Mouse (Mus musculus) retina, postnatal 7 days (tissue): ENCODE measurements around the gene Gemin2.
A peak's percentile ranks its signal among the peaks of the same experiment; 100 is the strongest.
"Not testable (repeated sequence)": the region's sequence is repeated elsewhere in the genome, so short reads cannot be mapped to it uniquely, and the experiment has no call there.

ENCODE experiments used
- DNase-seq: peaks from one replicate; pipeline ENCODE4 v3.0.0-alpha.2; 2012; ENCODE audit warnings: low read depth, low spot score

Gene Gemin2

DNA sequence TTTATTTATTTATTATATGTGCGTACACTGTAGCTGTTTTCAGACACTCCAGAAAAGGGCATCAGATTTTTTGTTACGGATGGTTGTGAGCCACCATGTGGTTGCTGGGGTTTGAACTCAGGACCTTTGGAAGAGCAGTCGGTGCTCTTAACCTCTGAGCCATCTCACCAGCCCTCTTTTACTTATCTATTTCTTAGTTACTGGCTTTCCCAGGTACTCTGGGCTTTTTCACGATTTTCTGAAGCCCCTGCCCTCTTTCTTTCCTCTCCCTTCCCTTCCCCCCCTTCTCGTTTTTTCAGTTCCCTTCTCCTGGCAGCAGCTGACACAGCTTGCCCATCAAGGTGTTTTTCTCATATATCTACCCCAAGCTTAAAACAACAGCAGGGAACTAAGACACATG lies 45.0 kb downstream of the Gemin2 start:
- not testable (repeated sequence) for DNase-seq

DNA sequence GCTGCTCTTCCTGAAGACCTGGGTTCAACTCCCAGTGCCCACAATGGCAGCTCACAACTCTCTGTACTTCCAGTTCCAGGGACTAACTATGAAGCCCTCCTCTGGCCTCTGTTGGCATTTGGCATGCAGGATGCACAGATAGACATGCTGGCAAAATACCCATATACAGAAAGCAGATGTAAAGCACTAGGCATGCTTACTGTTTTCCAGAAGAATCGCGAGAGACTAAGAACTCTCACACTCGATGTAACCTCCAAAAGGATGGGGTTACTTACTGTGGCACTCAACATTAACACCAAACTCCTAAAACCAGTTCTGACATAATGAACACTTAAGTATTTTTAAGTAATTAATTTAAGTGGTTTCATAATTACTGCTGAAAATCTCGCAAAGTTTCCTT lies 47.1 kb downstream of the Gemin2 start:
- no peak for DNase-seq

DNA sequence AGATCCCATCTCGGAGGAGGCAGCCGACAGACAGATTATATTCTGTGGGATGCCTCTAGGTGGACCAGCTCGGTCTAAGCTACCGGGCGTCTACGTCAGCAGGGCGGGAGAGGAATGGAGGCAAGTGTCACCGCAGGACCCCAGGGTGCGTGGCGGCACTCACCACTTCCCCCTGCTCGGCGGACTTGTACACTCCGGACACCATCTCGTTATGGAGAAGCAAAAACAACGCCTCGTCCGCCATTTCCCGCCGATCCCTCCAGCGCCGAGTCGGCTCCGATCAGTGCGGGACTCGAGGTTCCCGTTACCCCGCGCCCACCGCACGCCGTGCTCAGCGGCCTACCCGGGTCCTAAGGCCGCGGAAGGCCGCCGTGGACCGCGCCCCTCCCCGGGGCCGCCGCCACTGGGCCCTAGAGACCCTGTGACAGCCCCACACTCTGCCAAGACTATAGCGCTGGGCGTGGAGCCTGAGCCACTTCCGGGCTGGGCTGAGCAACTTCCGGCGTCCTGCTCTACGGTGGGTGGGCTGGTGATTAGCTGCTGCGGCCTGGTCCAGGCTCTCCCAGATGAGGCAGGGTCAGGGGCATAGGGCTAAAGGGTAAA lies 47.9 kb downstream of the Gemin2 start, which contains the start of gene Trappc6b:
Trappc6b (minus strand) TSS at position 480 of the 603 bp plus-strand sequence.
- DNase-seq: peak; percentile 62

DNA sequence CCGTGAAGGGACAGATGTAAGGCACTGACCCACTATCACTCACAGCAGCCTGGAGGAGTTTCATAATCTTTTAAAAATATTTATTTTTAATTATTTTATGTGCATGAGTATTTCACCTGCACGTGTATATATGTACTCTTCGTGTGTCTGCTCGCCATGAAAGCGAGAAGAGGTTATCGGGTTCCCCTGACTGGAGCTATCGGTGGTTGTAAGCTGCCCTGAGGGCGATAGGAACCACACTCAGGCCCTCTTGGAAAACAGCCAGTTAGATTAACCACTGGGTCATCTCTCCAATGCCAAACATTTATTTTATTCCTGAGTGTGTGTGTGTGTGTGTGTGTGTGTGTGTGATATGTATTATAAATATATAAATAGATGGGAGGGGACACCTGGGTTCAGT lies 51.6 kb downstream of the Gemin2 start:
- no peak for DNase-seq

DNA sequence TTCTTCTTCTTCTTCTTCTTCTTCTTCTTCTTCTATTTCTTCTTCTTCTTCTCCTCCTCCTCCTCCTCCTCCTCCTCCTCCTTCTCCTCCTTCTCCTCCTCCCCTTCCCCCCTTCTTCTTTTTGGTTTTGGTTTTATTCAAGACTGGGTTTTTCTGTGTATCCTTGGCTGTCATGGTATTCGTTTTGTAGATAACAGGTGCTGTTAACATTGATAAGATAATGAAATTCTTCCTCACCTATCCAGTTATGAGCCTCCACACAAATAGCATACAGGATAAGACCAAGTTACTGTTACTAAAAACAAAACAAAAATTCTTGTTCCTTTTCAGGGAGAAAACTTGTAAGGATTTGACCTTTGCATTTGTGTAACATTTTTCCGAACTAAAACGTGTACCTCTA lies 52.6 kb downstream of the Gemin2 start:
- no peak for DNase-seq

DNA sequence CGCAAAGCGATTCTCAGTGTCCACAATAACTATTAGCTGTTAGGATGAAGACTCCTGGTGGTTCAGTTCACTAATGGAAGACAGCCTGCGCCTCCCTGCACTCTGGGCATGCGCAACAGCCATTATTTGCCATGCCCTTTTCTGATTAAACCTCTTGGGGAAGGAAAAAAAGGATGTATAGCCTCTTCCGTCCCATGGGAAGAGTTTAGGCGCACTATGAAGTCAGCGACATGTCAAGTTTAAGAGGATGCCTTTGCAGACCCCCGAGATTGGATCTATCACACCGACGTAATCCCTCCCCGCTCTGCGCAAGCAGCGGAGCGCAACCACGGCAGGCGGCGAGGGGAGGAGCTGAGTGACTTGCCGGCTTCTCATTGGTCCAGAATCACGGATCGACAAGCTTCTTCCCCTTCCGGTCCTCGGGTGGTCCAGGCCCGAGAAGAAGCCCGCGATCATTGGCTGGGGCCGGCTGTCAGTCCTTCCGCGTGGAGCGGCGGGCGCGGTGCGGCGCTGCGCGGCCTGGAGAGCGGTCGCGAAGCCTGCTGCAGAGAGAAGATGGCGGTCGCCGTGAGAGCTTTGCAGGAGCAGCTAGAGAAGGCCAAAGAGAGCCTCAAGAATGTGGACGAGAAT lies 53.4 kb downstream of the Gemin2 start, which contains the start of gene Pnn:
Pnn (plus strand) TSS at position 437 of the 630 bp plus-strand sequence.
- DNase-seq: peak; percentile 94

DNA sequence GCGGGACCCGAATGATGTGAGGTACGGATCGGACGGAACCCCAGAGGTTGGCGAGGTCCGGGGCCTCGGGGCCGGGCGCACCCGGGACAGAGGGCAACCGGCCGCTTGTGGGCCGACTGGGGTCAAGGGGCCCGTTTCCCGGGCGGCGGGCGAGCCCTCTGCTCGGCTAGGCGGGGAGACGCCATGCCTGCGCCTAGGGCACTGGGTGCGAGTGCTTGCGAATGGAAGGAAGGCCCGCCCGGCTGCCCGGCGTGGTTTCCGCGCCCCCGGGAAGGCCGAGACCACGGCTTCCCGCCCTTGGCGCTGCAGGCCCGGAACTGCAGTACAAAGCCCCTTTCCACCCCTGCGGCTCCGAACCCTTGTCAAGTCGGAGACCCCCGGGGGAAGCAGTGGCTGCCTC lies 53.9 kb downstream of the Gemin2 start:
- no peak for DNase-seq

DNA sequence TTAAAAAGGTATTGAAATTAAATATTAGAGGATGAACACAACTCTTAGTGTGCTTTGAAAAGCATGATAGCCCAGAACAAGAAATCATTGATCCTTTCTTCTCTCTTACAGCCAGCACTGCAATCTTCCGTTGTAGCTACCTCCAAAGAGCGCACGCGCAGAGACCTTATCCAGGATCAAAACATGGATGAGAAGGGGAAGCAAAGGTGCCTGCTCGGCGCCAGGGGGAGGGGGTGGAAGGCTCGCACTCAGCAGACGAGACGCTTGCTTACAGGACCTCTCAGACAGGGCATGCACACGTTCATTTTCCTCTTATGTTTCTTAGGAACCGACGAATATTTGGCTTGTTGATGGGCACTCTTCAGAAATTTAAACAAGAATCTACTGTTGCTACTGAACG lies 55.6 kb downstream of the Gemin2 start:
- DNase-seq: no peak

DNA sequence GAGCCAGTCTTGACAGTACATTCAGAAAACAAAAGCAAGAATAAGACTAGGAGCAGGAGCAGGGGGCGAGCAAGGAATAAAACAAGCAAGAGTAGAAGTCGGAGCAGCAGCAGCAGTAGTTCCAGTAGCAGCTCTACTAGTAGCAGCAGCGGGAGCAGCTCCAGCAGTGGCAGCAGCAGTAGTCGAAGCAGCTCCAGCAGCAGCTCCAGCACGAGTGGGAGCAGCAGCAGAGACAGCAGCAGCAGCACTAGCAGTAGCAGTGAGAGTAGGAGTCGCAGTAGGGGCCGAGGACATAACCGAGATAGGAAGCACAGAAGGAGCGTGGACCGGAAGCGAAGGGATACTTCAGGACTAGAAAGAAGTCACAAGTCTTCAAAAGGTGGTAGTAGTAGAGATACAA lies 59.1 kb downstream of the Gemin2 start:
- DNase-seq: no peak

GRCm38 (mm10) chr12:59074052-59074451 lies 60.9 kb downstream of the Gemin2 start:
- no peak for DNase-seq

GRCm38 (mm10) chr12:59076996-59077395 lies 63.8 kb downstream of the Gemin2 start:
- DNase-seq: no peak

GRCm38 (mm10) chr12:59077883-59078282 lies 64.7 kb downstream of the Gemin2 start:
- no peak for DNase-seq
